Mouse (Mus musculus): ENCODE results near the gene Hpd. TPM values are rescaled to one million over a fixed set of nuclear protein-coding genes. Genes with fewer than 3 reads are reported as not detected.
A peak's percentile ranks its signal among the peaks of the same experiment; 100 is the strongest.

Hpd gene
- total RNA-seq, 2 experiments from 2014 or later, result 0.55 TPM; not detected in 1

DNA sequence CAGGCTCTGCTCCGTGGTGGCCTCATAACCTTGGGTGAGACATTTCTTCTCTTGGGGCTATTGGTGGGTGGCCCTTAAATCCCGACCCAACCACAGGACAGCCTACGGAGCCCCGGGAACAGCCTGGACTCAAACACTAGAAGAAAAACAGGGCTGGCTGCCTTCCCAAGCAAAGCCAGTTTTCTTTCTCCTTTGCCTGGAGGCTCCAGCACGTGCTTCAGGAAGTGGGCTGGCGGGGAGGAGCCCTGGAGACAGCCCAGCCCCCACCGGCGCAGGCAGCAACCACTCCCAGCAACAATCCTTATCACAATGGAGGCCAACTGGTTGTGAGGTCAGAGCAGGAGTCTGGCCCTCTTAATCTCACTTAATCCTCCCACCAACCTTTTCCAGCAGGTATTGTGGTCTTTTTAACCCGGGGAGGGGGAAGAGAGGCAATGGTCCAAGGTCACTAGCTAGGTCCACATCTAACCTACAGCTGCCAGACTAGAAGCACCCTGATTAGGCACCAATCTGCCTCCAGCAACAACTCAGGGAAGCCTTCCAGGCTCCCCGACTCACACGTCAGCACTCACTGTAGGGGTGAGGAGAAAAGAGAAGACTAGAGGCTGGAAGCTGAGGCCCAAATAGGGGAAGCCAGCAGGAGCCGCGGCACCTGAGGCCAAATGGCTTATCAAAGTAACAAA is 46.0 kb downstream of the Hpd start:
- DNase-seq (ENCODE audit: low spot score in 2 of 2), result peak; percentile 79 to 86

DNA sequence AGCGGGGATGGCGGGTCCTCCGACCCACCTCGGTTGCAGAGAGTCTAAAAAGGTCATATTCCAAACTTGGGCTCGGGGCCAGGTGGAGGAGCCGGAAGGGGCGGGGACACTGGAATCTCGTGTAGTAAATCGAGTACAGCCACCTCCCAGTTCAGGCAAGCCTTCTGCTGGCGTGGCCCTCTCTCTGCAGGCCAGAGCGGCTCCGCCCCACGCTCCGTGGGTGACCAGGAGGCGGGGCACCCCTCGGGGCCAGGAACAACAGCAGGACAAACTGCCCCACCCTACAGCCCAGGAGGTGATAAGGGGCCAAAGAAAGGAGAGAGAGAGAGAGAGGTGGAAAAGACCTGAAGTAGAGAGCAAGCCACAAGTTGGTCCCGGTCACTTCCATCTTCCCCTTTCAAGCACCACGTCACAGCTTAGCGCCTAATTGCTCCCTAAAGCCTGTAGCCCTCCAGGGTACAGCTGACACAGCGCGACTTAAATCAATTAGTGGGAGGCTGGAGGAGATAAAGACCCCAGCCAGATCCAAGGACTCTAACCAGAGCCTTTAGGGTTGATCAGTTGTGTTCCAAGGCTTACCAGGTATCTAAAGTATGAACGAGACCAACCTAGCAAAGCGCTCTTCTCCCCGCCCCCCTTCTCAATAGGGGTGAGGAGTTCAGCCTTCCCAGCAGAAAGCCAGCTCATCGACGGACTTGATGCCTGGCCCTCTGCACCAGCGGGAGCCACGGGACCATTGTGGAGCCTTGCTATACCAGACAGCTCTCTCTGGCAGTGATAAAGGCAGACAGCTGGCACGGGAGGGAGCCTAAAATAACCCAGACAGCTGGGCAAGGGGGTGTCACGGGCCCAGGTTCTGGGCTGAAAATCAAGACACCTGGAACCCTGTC is 46.8 kb downstream of the Hpd start:
- DNase-seq (ENCODE audit: low spot score in 2 of 2), result peak; percentile 66 to 70

- no peak for DNase-seq (ENCODE audit: low spot score in 2 of 2)
These were observed 47.6 kb downstream of the Hpd start for GRCm38 (mm10) chr5:123134875-123135382.

DNA sequence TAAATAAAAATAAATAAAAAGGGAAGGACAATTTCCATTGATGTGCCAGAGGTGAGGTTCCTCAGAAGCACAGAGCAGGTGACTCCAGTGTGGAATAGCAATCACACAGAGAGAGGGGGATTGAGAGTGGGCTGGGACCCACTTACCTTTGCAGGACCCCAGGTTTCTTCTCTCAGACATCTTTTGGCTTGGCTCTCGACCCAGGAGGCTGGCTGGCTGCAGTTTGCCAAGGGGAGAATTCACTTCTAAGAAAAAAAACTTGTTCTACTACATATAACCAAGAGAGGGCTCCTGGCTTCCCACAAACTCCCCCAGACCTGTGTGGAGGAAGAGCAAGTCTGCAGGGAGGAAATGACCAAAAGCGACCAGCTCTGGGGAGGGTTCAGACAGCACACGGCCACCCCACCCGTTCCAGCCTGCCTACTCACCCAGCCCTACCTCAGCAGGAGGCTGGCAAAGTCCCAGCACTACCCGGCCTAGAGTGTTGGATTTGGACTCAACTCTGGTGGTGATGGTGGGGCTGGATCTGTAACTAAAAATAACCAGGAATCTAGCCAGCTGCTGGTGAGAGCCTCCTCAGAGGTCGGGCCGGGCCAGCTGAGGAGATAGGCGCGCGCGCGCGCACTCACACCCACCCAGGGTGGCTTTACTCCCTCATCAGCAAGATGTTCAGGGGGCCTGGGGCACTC is 48.2 kb downstream of the Hpd start:
- no peak for DNase-seq (ENCODE audit: low spot score in 2 of 2)

DNA sequence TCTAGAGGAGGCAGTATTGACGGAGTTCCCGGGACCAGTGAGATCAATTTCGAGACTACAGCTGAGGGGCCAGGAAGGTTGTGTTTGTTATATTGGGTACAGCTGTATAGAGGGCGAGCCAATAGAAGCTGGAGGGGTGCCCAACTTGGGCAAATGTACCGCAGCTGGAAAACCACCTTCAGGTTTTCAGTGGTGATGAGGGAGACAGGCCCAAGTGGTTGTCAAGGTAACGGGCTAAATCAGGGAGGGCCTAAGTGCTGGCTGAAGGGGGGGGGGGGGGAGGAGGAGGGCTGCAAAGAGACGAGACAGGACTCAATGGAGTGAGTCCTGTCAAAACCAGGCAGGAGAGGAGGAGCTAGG is 48.8 kb downstream of the Hpd start:
- no peak for DNase-seq (ENCODE audit: low spot score in 2 of 2)

DNA sequence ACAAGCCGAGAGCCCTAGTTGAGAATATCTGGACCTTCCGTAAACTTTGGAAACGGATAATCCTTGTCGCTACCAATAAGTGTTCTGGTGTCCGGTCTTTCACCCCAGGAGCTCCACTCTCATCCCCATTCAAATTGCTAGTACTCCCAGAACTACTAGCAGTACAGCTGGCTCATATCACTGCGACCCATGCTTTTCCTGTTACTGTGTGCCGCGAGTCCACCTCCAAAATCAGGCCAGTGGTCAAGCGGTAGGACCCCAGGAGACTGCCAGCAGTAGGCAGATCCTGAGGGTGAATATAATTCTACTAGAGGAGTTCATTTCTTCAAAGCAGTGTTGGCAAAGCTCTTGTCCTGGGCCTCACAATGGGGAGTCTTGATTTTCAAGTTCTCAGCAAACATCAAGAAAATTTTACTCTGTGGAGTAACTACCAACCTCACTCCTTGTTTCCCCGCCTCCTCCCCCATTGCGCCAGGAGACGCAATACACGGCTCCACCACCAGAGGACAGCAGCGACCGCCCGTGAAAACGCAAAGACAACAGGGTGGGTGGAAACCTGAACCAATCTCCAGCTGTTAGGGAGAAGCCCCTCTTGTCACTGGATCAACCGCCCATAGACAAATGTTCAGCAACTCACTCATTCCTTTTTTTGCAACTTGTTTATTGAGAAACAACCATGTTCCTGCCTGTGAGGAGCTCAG is 49.3 kb downstream of the Hpd start:
- DNase-seq (ENCODE audit: low spot score in 2 of 2), result peak; percentile 94 to 95

DNA sequence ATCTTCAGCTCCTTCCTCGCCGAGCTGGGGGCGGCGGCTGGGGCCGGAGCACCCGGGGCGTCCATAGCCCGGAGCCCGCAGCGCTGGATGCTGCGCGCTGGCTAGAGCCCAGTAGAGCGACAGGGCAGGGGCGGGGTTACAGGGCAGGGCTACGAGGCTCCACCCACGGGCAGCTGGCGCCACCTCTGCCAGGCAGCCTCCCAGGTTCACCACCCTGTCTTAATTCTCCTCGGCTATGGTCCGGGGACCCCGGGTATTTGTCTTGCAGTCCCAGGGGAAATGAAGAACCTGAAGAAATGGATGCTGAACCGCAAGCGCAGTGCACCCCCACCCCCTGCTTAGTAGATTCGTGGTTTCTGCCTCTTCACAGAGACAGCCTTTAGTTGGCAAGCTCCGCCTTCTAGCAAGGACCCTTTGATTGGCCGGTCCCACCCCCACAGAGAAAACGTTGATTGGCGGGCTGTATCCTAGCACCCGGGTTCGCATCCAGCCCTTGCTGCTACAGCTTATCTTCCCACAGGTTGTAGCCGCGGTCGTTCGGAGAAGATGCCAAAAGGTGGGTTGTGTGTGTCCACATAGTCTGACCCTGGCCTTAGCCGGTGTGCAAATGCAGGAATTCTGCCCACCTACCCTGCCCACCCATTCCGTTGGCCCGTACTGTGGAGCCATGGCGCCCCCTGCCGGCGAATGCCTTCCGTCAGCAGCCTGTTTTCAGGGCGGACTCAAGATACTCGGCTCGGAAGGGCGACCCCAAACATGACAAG is 50.0 kb downstream of the Hpd start, which contains the start of gene Rhof:
Gene Rhof, minus strand, starts transcription at position 385 of the 764 bp plus-strand sequence.
- peak; percentile 88 to 92 for DNase-seq (ENCODE audit: low spot score in 2 of 2)

DNA sequence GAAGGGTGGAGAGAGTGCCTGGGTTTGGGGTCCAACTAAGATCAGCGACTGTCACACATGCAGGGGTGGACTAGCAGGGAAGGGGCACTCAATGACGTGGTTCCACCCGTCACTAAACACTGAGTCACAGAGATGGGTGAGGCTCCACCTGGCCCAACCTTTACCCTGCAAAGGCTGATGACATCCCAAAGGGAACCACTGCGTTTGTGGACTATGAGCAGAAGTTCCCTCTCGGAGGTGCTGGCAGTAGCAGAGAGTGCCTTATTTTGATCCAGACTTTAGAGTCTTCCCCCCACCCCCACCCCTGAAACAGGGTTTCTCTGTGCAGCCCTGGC is 51.7 kb downstream of the Hpd start:
- no peak for DNase-seq (ENCODE audit: low spot score in 2 of 2)

DNA sequence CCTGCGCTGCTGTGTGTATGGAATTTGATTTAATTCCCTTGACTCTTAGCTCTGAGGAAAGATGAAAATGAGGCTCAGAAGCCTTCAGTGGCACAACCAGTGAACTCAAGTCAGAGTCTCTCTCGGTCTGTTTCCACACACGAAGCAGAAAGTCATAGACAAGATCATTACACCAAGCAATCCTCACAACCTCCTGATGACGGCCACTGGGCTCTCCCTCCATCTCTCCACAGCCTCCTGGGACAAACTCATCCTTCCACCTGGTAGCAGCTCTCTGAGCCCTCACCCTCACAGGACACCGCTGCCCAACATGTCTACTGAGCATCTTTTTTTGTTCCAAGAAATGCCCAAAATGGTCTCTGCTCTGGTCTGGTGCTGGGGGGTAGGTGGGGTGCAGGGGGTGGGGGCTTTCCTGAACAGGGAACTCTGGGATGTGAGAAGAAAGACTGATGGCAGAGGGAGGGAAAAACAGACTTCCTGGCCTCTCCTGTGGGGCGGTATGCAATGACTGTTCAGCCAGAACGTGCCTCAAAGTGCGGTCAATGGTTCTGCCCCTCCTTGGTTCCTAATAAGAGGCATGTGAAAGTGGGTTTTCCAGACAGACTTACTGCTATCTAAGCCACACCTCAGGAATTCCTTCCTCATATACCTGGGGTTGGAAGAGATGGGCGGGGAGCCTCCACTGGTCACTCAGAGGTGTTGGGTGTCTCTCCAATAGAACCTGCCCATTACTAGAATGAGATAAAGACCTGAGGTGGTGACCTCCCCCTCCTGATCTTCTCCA is 52.3 kb downstream of the Hpd start:
- DNase-seq (ENCODE audit: low spot score in 2 of 2), result no peak

DNA sequence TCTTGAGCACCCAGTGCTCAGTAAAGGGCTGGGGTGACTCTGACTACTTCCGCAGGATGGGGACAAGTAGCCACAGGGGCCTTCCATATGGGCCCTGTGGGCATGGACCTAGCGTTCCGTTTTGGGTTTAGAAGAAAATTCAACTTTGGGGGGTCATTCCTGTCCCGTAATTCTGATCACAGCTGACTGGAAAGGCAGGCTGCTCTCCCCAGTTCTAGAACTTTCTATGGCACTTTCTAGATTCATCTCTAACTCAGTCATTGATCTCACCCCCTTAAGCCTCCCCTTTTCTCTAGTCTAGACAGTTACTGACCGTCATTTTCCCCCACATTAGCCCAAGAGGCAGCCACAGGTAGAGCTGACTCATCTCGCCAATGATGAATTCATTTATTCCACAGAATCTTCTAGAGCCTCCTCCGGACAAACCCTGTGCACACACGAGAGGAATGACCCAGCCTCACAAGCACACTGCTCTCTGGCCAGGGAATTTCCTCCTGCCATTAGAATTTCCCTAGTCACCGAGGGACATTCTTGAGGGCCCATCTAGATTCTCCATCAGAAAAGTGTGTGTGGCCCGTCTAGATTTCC is 53.3 kb downstream of the Hpd start:
- no peak for DNase-seq (ENCODE audit: low spot score in 2 of 2)

DNA sequence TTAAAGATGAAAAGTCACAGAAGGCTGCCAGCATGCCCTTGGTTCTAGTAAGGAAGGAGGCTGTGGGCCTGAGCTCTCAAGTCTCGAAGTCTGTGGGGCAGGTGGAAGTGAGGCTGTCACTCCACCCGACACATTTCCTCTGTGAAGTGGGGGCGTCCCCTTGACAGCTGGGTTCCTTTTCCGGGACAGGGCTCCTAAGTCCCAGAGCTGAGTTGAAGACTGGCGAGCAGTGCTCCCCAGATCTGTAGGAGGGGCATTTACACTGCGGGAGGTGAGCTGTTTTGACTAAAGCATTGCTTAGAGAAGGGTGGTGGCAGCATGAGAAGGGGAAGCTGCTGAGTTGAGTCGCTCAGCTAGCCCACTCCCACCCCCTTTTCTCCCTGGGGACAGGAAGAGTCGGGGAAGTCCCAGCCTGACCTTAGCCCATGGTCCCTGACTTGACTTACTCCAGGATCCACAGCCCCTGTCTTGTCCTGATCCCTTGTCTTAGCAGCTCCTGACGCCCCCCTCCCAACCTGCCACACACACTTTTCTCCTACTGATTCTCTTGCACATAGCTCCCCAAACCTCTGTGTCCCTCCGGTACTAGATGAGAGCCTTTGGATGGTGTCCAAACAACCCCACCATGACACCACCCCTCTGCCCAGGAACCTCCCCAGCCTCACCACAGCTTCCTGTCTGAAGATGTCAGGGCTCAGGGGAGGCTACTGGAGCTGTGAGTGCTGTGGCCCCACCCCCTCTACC is 53.9 kb downstream of the Hpd start:
- no peak for DNase-seq (ENCODE audit: low spot score in 2 of 2)

DNA sequence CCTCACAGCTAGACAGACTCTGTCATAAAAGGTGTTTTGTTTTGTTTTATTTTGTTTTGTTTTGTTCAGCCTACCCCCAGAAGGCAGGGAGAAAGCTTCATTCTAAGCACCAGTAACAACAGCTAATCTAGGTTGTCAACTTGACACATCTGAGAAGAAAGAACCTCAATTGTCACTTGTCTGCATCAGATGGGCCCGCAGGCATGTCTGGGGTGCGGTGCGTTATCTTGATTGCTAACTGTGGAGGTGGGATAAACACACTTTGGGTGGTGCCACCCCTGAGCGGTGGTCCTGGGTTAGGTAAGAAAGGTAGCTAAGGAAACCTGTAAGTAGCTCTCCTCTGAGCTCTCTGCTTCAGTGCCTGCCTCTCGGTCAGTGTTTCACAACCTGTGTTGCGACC is 55.5 kb downstream of the Hpd start:
- DNase-seq (ENCODE audit: low spot score in 2 of 2), result no peak

- DNase-seq (ENCODE audit: low spot score in 2 of 2), result no peak
These were observed 56.7 kb downstream of the Hpd start for GRCm38 (mm10) chr5:123125638-123126406.

- no peak for DNase-seq (ENCODE audit: low spot score in 2 of 2)
These were observed 57.4 kb downstream of the Hpd start for GRCm38 (mm10) chr5:123125105-123125504.

- DNase-seq (ENCODE audit: low spot score in 2 of 2), result no peak
These were observed 60.3 kb downstream of the Hpd start for GRCm38 (mm10) chr5:123122181-123122580.

All from layer of hippocampus, postnatal 10 days (tissue).